Mouse (Mus musculus) G1E (cell line): ENCODE measurements around the gene Olfr1392. TPM values are rescaled to one million over a fixed set of nuclear protein-coding genes. Genes with fewer than 3 reads are reported as not detected.

Experiments used
- ATAC-seq: 2 replicates; pipeline ENCODE4 v1.8.0; 2016; ENCODE audit warnings: mild to moderate bottlenecking; ENCODE audit not compliant: insufficient number of reproducible peaks, poor library complexity, low FRiP score, severe bottlenecking; ENCODE audit errors: extremely low read depth
- DNase-seq: peaks from one replicate; pipeline ENCODE4 v3.0.0; 2012; ENCODE audit warnings: low spot score
- H3K27me3 ChIP-seq: 2 replicates; pipeline ENCODE4 v1.6.1; 2012; ENCODE audit warnings: mild to moderate bottlenecking, low read length, inconsistent platforms; ENCODE audit not compliant: insufficient read depth
- H3K36me3 ChIP-seq: replicated peaks from 2 replicates; pipeline ENCODE3; 2012; ENCODE audit warnings: mild to moderate bottlenecking, inconsistent platforms
- H3K4me1 ChIP-seq: 2 replicates; pipeline ENCODE4 v1.6.1; 2012; ENCODE audit warnings: low read depth, low read length, inconsistent platforms, mixed read lengths; ENCODE audit not compliant: insufficient read depth
- H3K4me3 ChIP-seq: 2 replicates; pipeline ENCODE4 v1.5.1; 2012; ENCODE audit warnings: low read depth, mild to moderate bottlenecking, inconsistent platforms, low read length, moderate library complexity, mixed read lengths
- H3K9me3 ChIP-seq: replicated peaks from 2 replicates; pipeline ENCODE4 v1.6.1; 2012; ENCODE audit warnings: inconsistent platforms
- CTCF ChIP-seq: IDR thresholded peaks from 2 replicates; pipeline ENCODE4 v1.5.1; 2012; ENCODE audit warnings: low read depth, low read length, inconsistent platforms, mixed read lengths
- GATA1 ChIP-seq: IDR thresholded peaks from 2 replicates; pipeline ENCODE4 v1.6.1; 2012; ENCODE audit warnings: borderline replicate concordance, low read length, inconsistent platforms, mixed read lengths
- GATA2 ChIP-seq: IDR thresholded peaks from 2 replicates; pipeline ENCODE4 v1.6.1; 2012; ENCODE audit warnings: low read depth, low read length, inconsistent platforms, borderline replicate concordance
- POLR2AphosphoS5 ChIP-seq: IDR thresholded peaks from 2 replicates; pipeline ENCODE4 v1.6.1; 2012; ENCODE audit warnings: low read depth, low read length, inconsistent platforms; ENCODE audit not compliant: insufficient replicate concordance
- TAL1 ChIP-seq: conservative IDR thresholded peaks from 2 replicates; pipeline ENCODE4 v1.6.1; 2012; ENCODE audit warnings: low read depth, low read length, inconsistent platforms, mixed read lengths
- polyA plus RNA-seq: library from polyadenylated mRNA; stranded (reverse); fragments of >175 nt; gene quantifications from 2 replicates; pipeline ENCODE4 v1.2.3, GENCODE M21; 2012
- total RNA-seq, 2 experiments: library from RNA; stranded (forward) in 1 of 2; stranded (reverse) in 1 of 2; fragments of 200-1000 nt in 1 of 2; fragments of >200 nt in 1 of 2; fragmentation: Nextera tagmentation in 1 of 2; gene quantifications; 2 replicates each; pipeline ENCODE4 v1.2.3; 2014 to 2017

Olfr1392 gene
- total and polyA plus RNA-seq, 3 experiments: 0.11 TPM; not detected in 2

- TF ChIP-seq CTCF (no peak), GATA1 (no peak), TAL1 (no peak), GATA2 (no peak), POLR2AphosphoS5 (no peak)
- H3K4me3 ChIP-seq: peak overlapping the region; percentile 18; the same call in 1 of the 2 replicates
- H3K27me3 ChIP-seq: no peaks in the 10 kb centered on the region
- H3K36me3 ChIP-seq: peaks cover 62% of the 10 kb centered on the region
- ATAC-seq: no peak
- peaks cover 74% of the 10 kb centered on the region for H3K4me1 ChIP-seq
- DNase-seq: no peak
- H3K9me3 ChIP-seq: no peaks in the 10 kb centered on the region
These were observed 33.0 kb upstream of the Olfr1392 start for GRCm38 (mm10) chr11:49252048-49252447.

- H3K27me3 ChIP-seq: no peaks in the 10 kb centered on the region
- no peaks in the 10 kb centered on the region for H3K9me3 ChIP-seq
- DNase-seq: no peak
- H3K36me3 ChIP-seq: peaks cover 65% of the 10 kb centered on the region
- no peak for TF ChIP-seq GATA1
- no peak for TF ChIP-seq GATA2
- no peak for TF ChIP-seq POLR2AphosphoS5
- TF ChIP-seq CTCF: no peak
- H3K4me1 ChIP-seq: peaks cover 64% of the 10 kb centered on the region
- no peak overlapping the region for H3K4me3 ChIP-seq
- ATAC-seq: no peak
These were observed 32.0 kb upstream of the Olfr1392 start for GRCm38 (mm10) chr11:49253035-49253434.

- H3K27me3 ChIP-seq: no peaks in the 10 kb centered on the region; the same call in 1 of the 2 replicates
- TF ChIP-seq GATA1 (no peak), POLR2AphosphoS5 (no peak), TAL1 (no peak)
- no peak overlapping the region for H3K4me3 ChIP-seq
- no peak for ATAC-seq
- peaks cover 25% of the 10 kb centered on the region for H3K4me1 ChIP-seq
- peaks cover 88% of the 10 kb centered on the region for H3K36me3 ChIP-seq
- no peak for DNase-seq
- no peaks in the 10 kb centered on the region for H3K9me3 ChIP-seq
These were observed 25.8 kb upstream of the Olfr1392 start for GRCm38 (mm10) chr11:49259296-49259695.

- Histone ChIP-seq H3K36me3 (peaks cover 88% of the 10 kb centered on the region), H3K4me1 (peaks cover 25% of the 10 kb centered on the region), H3K9me3 (no peaks in the 10 kb centered on the region), H3K27me3 (no peaks in the 10 kb centered on the region; the same call in 1 of the 2 replicates), H3K4me3 (no peak overlapping the region)
- ATAC-seq: no peak
- TF ChIP-seq TAL1 (no peak), POLR2AphosphoS5 (no peak), CTCF (no peak), GATA2 (no peak), GATA1 (no peak)
- no peak for DNase-seq
These were observed 25.3 kb upstream of the Olfr1392 start for GRCm38 (mm10) chr11:49259829-49260228.

- peaks cover 22% of the 10 kb centered on the region for H3K4me1 ChIP-seq
- TF ChIP-seq TAL1 (no peak), CTCF (no peak), GATA2 (no peak), POLR2AphosphoS5 (no peak)
- no peaks in the 10 kb centered on the region for H3K9me3 ChIP-seq
- ATAC-seq (no peak), DNase-seq (no peak)
- H3K36me3 ChIP-seq: peaks cover 84% of the 10 kb centered on the region
- no peak overlapping the region for H3K4me3 ChIP-seq
- no peaks in the 10 kb centered on the region; the same call in 1 of the 2 replicates for H3K27me3 ChIP-seq
These were observed 24.3 kb upstream of the Olfr1392 start for GRCm38 (mm10) chr11:49260598-49261312.

GRCm38 (mm10) chr11:49261313-49261855 is 23.7 kb upstream of the Olfr1392 start:
- Histone ChIP-seq H3K27me3 (no peaks in the 10 kb centered on the region; the same call in 1 of the 2 replicates), H3K4me1 (peaks cover 22% of the 10 kb centered on the region), H3K9me3 (no peaks in the 10 kb centered on the region), H3K36me3 (peaks cover 84% of the 10 kb centered on the region), H3K4me3 (no peak overlapping the region)
- DNase-seq (no peak), ATAC-seq (no peak)
- TF ChIP-seq CTCF (no peak), GATA2 (no peak), TAL1 (no peak), GATA1 (no peak), POLR2AphosphoS5 (no peak)
